Mouse (Mus musculus): ENCODE results near the gene Ror1.

- TF ChIP-seq POLR2A (IDR thresholded peaks at IDR 0.05; ENCODE audit: control insufficient read depth, low read depth, low read length) (no peak), CTCF (IDR thresholded peaks at IDR 0.05; ENCODE audit: control insufficient read depth, insufficient read depth, insufficient replicate concordance, low read depth, low read length) (no peak)
These were observed 286.2 kb downstream of the Ror1 start for GRCm38 (mm10) chr4:100381760-100382159.
